Mouse (Mus musculus): ENCODE data around the gene Epb41l1.

- TF ChIP-seq CTCF (IDR thresholded peaks at IDR 0.05; ENCODE audit: low read depth, low read length), result no peak
- no peak for TF ChIP-seq GATA1 (IDR thresholded peaks at IDR 0.05; ENCODE audit: borderline replicate concordance, low read length)
- no peak for TF ChIP-seq TAL1 (conservative IDR thresholded peaks at IDR 0.05; ENCODE audit: low read depth, low read length)
- no peak for TF ChIP-seq GATA2 (IDR thresholded peaks at IDR 0.05; ENCODE audit: borderline replicate concordance, low read depth, low read length)
- TF ChIP-seq POLR2AphosphoS5 (IDR thresholded peaks at IDR 0.05; ENCODE audit: insufficient replicate concordance, low read depth, low read length), result no peak
These were observed 50.2 kb downstream of the Epb41l1 start for GRCm38 (mm10) chr2:156470938-156471337.
